18 mouse cellular contexts compared by ENCODE assay signal in genomic region chr2:60056043-60056442, GRCm38 (mm10).
DNase-seq lines count a peak whose midpoint lies in the region; ATAC-seq lines count a peak whose summit lies in the region.
"Had no signal": no experiment of that assay in that cellular context is flagged by ENCODE, and none has a peak within 500 bp of the region (broad histone marks: within the 10 kb centered on the region; RNA-seq: fewer than 3 reads in every experiment).

No protein-coding gene starts in this region.

- no peak for ATAC-seq in heart, embryonic 12.5 days (ENCODE audit: insufficient number of reproducible peaks, low FRiP score)
- peak; percentile 62 for ATAC-seq in lung, embryonic 16.5 days (ENCODE audit: low read depth)
- ATAC-seq: forebrain, embryonic 16.5 days; intestine, embryonic 16.5 days had no signal

- WGBS in heart, embryonic 12.5 days, result 21% methylated on average over 4 of the region's 4 CpGs
- 34% methylated on average over 4 of the region's 4 CpGs for WGBS in heart, embryonic 10.5 days
- WGBS in lung, embryonic 16.5 days, result 34% methylated on average over 4 of the region's 4 CpGs

- DNase-seq in adrenal gland, adult 2 months, result peak; percentile 34
- DNase-seq in adrenal gland, adult 18-20 months (ENCODE audit: low spot score in 2 of 2), result no peak
- DNase-seq in heart, embryonic 10.5 days (ENCODE audit: low spot score), result no peak
- DNase-seq in lung, postnatal 25 days (ENCODE audit: low spot score), result no peak
- DNase-seq in lung, postnatal 36 days, result peak; percentile 34
- no peak for DNase-seq in adipocyte (ENCODE audit: low spot score)
- DNase-seq: cerebellum, postnatal 36 days; gastrocnemius, postnatal 25 days; kidney, postnatal 14 days; layer of hippocampus, adult 9-11 months; liver, embryonic 13.5 days; right cerebral cortex, postnatal 4 days; thymus, postnatal 14 days had no signal

- H3K4me3 ChIP-seq in heart, embryonic 12.5 days, result no peak overlapping the region
- H3K4me3 ChIP-seq in heart, embryonic 10.5 days, result no peak overlapping the region
- no peak overlapping the region for H3K4me3 ChIP-seq in lung, embryonic 16.5 days (ENCODE audit: low read length)
- H3K4me3 ChIP-seq: liver, embryonic 13.5 days; megakaryocyte, embryonic 14.5 days had no signal

- no peaks in the 10 kb centered on the region for H3K9me3 ChIP-seq in heart, embryonic 12.5 days (replicated peaks)
- no peaks in the 10 kb centered on the region for H3K9me3 ChIP-seq in heart, embryonic 10.5 days
- no peaks in the 10 kb centered on the region for H3K9me3 ChIP-seq in lung, embryonic 16.5 days (ENCODE audit: control insufficient read depth, low read length)
- H3K9me3 ChIP-seq: liver, embryonic 13.5 days; megakaryocyte, embryonic 14.5 days had no signal

- H3K27ac ChIP-seq in heart, embryonic 12.5 days (ENCODE audit: poor library complexity, severe bottlenecking), result peak overlapping the region; percentile 19; the same call in 1 of the 2 replicates
- no peak overlapping the region for H3K27ac ChIP-seq in heart, embryonic 10.5 days
- peak overlapping the region; percentile 39; the same call in 1 of the 2 replicates for H3K27ac ChIP-seq in lung, embryonic 16.5 days (ENCODE audit: low read length)
- H3K27ac ChIP-seq: liver, embryonic 13.5 days had no signal

- H3K4me1 ChIP-seq in heart, embryonic 12.5 days (replicated peaks), result peaks cover 42% of the 10 kb centered on the region
- peaks cover 33% of the 10 kb centered on the region for H3K4me1 ChIP-seq in heart, embryonic 10.5 days
- peaks cover 10% of the 10 kb centered on the region for H3K4me1 ChIP-seq in lung, embryonic 16.5 days (replicated peaks; ENCODE audit: control insufficient read depth, insufficient read depth, low read length)

- H3K4me2 ChIP-seq in heart, embryonic 12.5 days, result no peak overlapping the region
- H3K4me2 ChIP-seq in lung, embryonic 16.5 days (ENCODE audit: low read depth, low read length), result no peak overlapping the region
- H3K4me2 ChIP-seq: liver, embryonic 13.5 days had no signal

- no peak overlapping the region for H3K9ac ChIP-seq in heart, embryonic 12.5 days
- no peak overlapping the region for H3K9ac ChIP-seq in lung, embryonic 16.5 days (ENCODE audit: low read length)
- H3K9ac ChIP-seq: liver, embryonic 13.5 days had no signal

- H3K36me3 ChIP-seq in heart, embryonic 12.5 days, result no peaks in the 10 kb centered on the region
- no peaks in the 10 kb centered on the region for H3K36me3 ChIP-seq in heart, embryonic 10.5 days
- H3K36me3 ChIP-seq in lung, embryonic 16.5 days (ENCODE audit: control insufficient read depth, insufficient read depth, low read length), result no peaks in the 10 kb centered on the region
- H3K36me3 ChIP-seq: liver, embryonic 13.5 days had no signal

- no peaks in the 10 kb centered on the region for H3K27me3 ChIP-seq in heart, embryonic 12.5 days (replicated peaks)
- H3K27me3 ChIP-seq in heart, embryonic 10.5 days (ENCODE audit: insufficient read depth, poor library complexity, severe bottlenecking), result no peaks in the 10 kb centered on the region
- H3K27me3 ChIP-seq in lung, embryonic 16.5 days (ENCODE audit: control insufficient read depth, insufficient read depth, low read depth, low read length), result no peaks in the 10 kb centered on the region
- H3K27me3 ChIP-seq: liver, embryonic 13.5 days; megakaryocyte, embryonic 14.5 days had no signal

Comparison
In these comparisons a context has a peak if more than half of its experiments do, and no peak if none do; other contexts are left out.
1. DNase-seq: peak in adrenal gland, adult 2 months (single experiment) and lung, postnatal 36 days (single experiment); none in adrenal gland, adult 18-20 months (0 of 2), heart, embryonic 10.5 days (single experiment), lung, postnatal 25 days (single experiment) and adipocyte (single experiment).